Mouse (Mus musculus) C2C12 (cell line): ENCODE data around the gene Vwa3a. TPM values are rescaled to one million over a fixed set of nuclear protein-coding genes. Genes with fewer than 3 reads are reported as not detected.

Experiments
- H3K27me3 ChIP-seq: one replicate; pipeline ENCODE4 v1.6.1; 2011; ENCODE audit not compliant: control insufficient read depth, insufficient read depth, insufficient read length
- H3K36me3 ChIP-seq: one replicate; pipeline ENCODE4 v1.6.1; 2011; ENCODE audit not compliant: control insufficient read depth, insufficient read depth
- H3K4me3 ChIP-seq: one replicate; pipeline ENCODE4 v1.5.1; 2011; ENCODE audit warnings: mild to moderate bottlenecking, control low read depth; ENCODE audit not compliant: poor library complexity, insufficient read depth, severe bottlenecking
- H3K79me2 ChIP-seq: one replicate; pipeline ENCODE4 v1.6.1; 2011; ENCODE audit not compliant: control insufficient read depth, insufficient read depth
- H3K79me3 ChIP-seq: one replicate; pipeline ENCODE4 v1.6.1; 2011; ENCODE audit warnings: low read depth, control low read depth
- H3ac ChIP-seq: one replicate; pipeline ENCODE3; 2011; ENCODE audit warnings: low read depth; ENCODE audit not compliant: control insufficient read depth, insufficient read length
- CEBPB ChIP-seq: IDR thresholded peaks from one replicate; pipeline ENCODE4 v1.6.1; 2011; ENCODE audit warnings: low read depth, mild to moderate bottlenecking, control low read depth, moderate library complexity
- CTCF ChIP-seq: IDR thresholded peaks from one replicate; pipeline ENCODE4 v1.5.1; 2011; ENCODE audit not compliant: control insufficient read depth, insufficient read depth, insufficient read length
- FOSL1 ChIP-seq: IDR thresholded peaks from one replicate; pipeline ENCODE4 v1.8.0; 2011; ENCODE audit warnings: mild to moderate bottlenecking, low read length; ENCODE audit not compliant: poor library complexity, insufficient read depth, severe bottlenecking
- MAX ChIP-seq: IDR thresholded peaks from one replicate; pipeline ENCODE4 v1.6.1; 2011; ENCODE audit warnings: mild to moderate bottlenecking, control low read depth
- MYOD1 ChIP-seq: IDR thresholded peaks from one replicate; pipeline ENCODE4 v1.6.1; 2011; ENCODE audit warnings: low read depth; ENCODE audit not compliant: control insufficient read depth, insufficient read length
- MYOG ChIP-seq: IDR thresholded peaks from one replicate; pipeline ENCODE4 v1.6.1; 2011; ENCODE audit not compliant: control insufficient read depth, insufficient read length; ENCODE audit errors: extremely low read depth
- USF1 ChIP-seq: IDR thresholded peaks from one replicate; pipeline ENCODE4 v1.6.1; 2011; ENCODE audit warnings: low read depth, mild to moderate bottlenecking, control low read depth, moderate library complexity
- polyA plus RNA-seq: library from polyadenylated mRNA; unstranded; fragments of >200 nt; fragmentation: generic; extraction: Trizol; gene quantifications from one replicate; pipeline ENCODE4 v1.2.1, GENCODE M21; 2012; ENCODE audit warnings: missing spikeins

Gene Vwa3a
- polyA plus RNA-seq, 1 experiment, result 0.02 TPM

DNA sequence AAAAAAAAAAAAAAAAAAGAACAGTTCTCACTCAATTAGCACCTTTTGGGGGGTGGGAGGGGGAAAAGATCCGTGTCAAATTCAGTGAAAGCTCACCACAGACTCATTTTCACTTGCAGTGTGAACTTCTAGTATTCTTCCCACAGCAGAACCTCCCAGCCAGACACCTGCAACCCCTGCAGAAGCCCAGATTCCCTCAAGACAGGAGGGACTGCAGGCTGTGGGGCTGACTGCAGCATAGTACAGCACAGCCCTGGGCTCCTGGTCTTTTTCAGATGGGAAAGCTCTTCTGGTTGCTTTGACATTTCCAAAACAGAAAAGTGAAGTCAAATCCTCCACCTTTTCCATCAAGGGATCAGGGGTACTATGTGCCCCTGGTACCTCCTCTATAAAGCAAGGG lies 28.3 kb downstream of the Vwa3a start:
- no peak overlapping the region for H3ac ChIP-seq
- TF ChIP-seq CTCF (no peak), USF1 (no peak), MYOD1 (no peak), CEBPB (no peak), MYOG (no peak), MAX (no peak), FOSL1 (no peak)
- H3K36me3 ChIP-seq, result no peaks in the 10 kb centered on the region
- H3K4me3 ChIP-seq, result no peak overlapping the region
- peaks cover 33% of the 10 kb centered on the region for H3K27me3 ChIP-seq
- H3K79me2 ChIP-seq, result no peaks in the 10 kb centered on the region
- H3K79me3 ChIP-seq, result no peaks in the 10 kb centered on the region

DNA sequence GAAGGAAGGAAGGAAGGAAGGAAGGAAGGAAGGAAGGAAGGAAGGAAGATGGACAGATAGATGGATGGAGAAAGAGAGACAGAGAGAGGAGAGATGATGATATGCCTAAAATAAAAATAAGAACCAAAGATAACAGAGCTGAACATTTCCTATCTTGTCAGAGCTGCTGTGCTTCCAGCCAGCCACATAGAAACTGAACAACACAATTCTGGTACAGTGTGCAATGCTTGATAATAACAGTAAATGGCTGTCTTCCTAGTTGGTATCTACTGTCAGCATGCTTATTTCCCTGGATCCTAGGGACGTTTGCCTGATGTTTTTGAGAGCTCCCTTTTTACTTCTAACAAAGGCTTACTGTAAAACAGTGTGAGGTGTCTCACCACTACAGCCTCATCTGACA lies 32.3 kb downstream of the Vwa3a start:
- no peak overlapping the region for H3ac ChIP-seq
- TF ChIP-seq MAX, result no peak

DNA sequence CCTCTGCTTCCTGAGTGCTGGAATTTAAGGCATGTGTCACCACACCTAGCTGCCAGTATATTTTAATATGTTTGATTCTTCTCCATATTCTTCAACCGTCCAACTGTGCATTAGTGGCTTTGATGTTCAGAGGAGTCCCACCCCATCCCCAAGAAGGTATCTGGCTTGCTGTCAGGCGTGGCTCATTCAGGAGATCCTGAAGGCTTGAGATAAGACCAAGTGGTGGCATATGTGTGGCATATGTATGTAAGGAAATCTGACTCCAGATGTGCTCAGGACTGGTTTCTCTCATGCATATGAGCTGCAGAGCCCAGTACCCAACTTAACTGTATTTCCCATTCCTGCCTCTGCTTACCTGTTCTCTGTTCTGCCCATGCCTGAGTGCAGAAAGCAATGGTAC lies 38.9 kb downstream of the Vwa3a start:
- H3K79me3 ChIP-seq, result no peaks in the 10 kb centered on the region
- no peaks in the 10 kb centered on the region for H3K36me3 ChIP-seq
- H3K27me3 ChIP-seq, result peaks cover 20% of the 10 kb centered on the region
- H3K4me3 ChIP-seq, result no peak overlapping the region
- H3ac ChIP-seq, result no peak overlapping the region
- H3K79me2 ChIP-seq, result no peaks in the 10 kb centered on the region
- no peak for TF ChIP-seq MYOG
- TF ChIP-seq FOSL1, result no peak
- no peak for TF ChIP-seq CTCF
- no peak for TF ChIP-seq MYOD1
- TF ChIP-seq CEBPB, result no peak
- no peak for TF ChIP-seq MAX
- TF ChIP-seq USF1, result no peak

More for the DNA sequence above, 32.3 kb downstream of the Vwa3a start:
- no peaks in the 10 kb centered on the region for H3K79me3 ChIP-seq
- peaks cover 29% of the 10 kb centered on the region for H3K27me3 ChIP-seq
- H3K4me3 ChIP-seq, result no peak overlapping the region
- H3K79me2 ChIP-seq, result no peaks in the 10 kb centered on the region
- no peaks in the 10 kb centered on the region for H3K36me3 ChIP-seq

DNA sequence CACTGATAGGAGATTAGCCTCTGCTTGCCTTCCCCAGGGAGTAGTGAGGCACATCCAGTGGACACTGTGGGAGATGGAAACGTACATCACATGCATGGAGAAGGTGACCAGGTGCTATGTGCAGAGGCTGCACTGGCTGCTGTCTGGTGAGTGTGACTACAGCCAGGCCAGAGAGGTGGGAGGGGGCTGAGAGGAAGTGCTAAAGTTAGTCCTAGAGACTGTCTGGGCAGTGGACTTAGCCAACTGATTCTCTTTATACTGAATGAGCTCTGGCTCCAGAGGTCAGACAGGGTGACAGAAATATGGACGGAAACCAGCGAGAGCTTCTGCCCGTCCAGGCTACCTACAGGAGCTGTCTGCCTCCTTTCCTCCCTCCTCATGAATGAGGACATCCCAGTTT lies 56.4 kb downstream of the Vwa3a start:
- Histone ChIP-seq H3K4me3 (no peak overlapping the region), H3K36me3 (no peaks in the 10 kb centered on the region), H3ac (no peak overlapping the region), H3K79me2 (no peaks in the 10 kb centered on the region), H3K79me3 (no peaks in the 10 kb centered on the region), H3K27me3 (peaks cover 12% of the 10 kb centered on the region)
- TF ChIP-seq MAX, result no peak
- TF ChIP-seq FOSL1, result no peak
- no peak for TF ChIP-seq MYOG
- no peak for TF ChIP-seq CEBPB
- TF ChIP-seq MYOD1, result no peak
- no peak for TF ChIP-seq USF1
- no peak for TF ChIP-seq CTCF

DNA sequence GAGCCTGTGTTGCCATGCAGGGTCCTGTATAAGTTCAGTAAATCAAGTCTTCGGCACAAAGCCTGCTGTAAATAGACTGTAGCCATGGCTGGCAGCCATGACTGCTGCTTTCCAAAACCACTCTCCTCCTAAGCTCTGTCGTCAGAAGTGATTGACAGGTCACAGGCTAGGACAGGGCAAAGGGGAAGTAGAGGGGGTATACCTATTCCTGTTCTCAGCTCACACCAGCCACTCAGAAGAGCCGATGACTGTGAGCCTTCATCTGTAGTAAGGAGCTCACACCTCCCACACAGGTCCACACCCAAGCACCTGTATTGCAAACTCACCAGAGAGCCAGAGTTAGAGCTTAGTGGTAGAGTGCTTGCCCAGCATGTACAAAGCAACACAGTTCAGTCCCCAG lies 57.3 kb downstream of the Vwa3a start:
- TF ChIP-seq MAX (no peak), FOSL1 (no peak), MYOG (no peak), CEBPB (no peak), MYOD1 (no peak), CTCF (no peak), USF1 (no peak)
- Histone ChIP-seq H3K79me3 (no peaks in the 10 kb centered on the region), H3ac (no peak overlapping the region), H3K27me3 (peaks cover 12% of the 10 kb centered on the region), H3K36me3 (no peaks in the 10 kb centered on the region), H3K79me2 (no peaks in the 10 kb centered on the region), H3K4me3 (no peak overlapping the region)

DNA sequence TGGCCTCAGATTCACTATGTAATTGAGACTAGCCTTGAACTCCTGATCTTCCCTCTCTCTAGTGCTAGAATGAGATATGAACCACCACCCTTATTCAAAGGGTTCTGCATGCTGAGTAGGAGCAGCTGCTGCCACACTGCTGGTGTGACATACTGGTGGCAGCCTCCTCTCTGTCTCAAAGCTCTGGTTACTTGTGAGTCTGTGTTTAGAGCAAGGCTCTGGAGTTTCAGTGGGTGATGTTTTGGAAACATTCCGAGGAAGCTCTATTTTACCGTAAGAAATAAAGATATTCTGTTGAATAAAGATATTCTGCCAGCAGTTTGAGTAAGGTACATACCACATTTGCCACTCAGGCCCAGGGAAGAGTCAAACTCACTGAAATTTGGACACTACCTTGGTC lies 64.2 kb downstream of the Vwa3a start:
- H3K4me3 ChIP-seq, result no peak overlapping the region
- H3K79me2 ChIP-seq, result no peaks in the 10 kb centered on the region
- H3K36me3 ChIP-seq, result no peaks in the 10 kb centered on the region
- peaks cover 4% of the 10 kb centered on the region for H3K27me3 ChIP-seq
- no peak overlapping the region for H3ac ChIP-seq
- no peaks in the 10 kb centered on the region for H3K79me3 ChIP-seq
- no peak for TF ChIP-seq CEBPB
- TF ChIP-seq MYOD1, result no peak
- no peak for TF ChIP-seq FOSL1
- TF ChIP-seq MAX, result no peak
- TF ChIP-seq MYOG, result no peak
- TF ChIP-seq USF1, result no peak
- TF ChIP-seq CTCF, result no peak
